Mouse (Mus musculus) gonadal fat pad, adult 2 months (tissue): Measurements from ENCODE around the gene Gadd45a. TPM values are rescaled to one million over a fixed set of nuclear protein-coding genes. Genes with fewer than 3 reads are reported as not detected.
A peak's percentile ranks its signal among the peaks of the same experiment; 100 is the strongest.
"Not testable (repeated sequence)": the region's sequence is repeated elsewhere in the genome, so short reads cannot be mapped to it uniquely, and the experiment has no call there.

Experiments
- DNase-seq: peaks from one replicate; pipeline ENCODE4 v3.0.0-alpha.2; 2012; ENCODE audit warnings: low read depth
- polyA plus RNA-seq: library from polyadenylated mRNA; depleted of rRNA; stranded (reverse); fragments of >200 nt; gene quantifications from 2 replicates; pipeline ENCODE4 v1.2.3, GENCODE M21; 2012

The Gadd45a gene
- polyA plus RNA-seq, 1 experiment = 31.7 TPM

- not testable (repeated sequence) for DNase-seq
These were observed 18.3 kb downstream of the Gadd45a start for GRCm38 (mm10) chr6:67019001-67019400.

GRCm38 (mm10) chr6:67018365-67018764 lies 18.9 kb downstream of the Gadd45a start:
- no peak for DNase-seq

DNA sequence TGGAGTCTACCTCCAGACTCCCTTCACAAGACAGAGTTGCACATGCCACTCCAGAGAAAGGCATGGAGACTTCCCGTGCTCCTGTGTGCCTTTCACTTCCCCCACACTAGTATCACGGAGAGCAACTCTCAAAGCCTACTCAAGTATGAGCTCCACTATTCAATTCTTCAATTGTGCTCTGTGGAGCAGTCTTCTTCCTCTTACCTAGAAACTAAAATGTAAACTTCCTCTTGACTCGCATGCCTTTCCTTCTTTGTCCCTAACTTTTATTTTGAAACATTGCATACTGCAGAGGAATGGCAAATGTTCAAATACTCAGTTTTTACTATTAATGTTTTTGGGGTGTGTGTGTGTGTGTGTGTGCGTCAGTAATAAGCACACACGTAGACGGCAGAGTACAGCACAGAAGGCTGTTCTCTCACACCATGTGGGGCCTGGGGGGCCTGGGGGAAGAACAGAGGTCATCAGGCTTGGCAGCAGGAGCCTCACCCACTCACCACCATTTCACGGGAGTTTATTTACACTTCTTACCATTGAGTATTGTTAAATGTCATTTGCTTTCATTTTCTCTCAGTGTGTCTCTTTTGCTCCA lies 20.6 kb downstream of the Gadd45a start:
- DNase-seq = no peak

DNA sequence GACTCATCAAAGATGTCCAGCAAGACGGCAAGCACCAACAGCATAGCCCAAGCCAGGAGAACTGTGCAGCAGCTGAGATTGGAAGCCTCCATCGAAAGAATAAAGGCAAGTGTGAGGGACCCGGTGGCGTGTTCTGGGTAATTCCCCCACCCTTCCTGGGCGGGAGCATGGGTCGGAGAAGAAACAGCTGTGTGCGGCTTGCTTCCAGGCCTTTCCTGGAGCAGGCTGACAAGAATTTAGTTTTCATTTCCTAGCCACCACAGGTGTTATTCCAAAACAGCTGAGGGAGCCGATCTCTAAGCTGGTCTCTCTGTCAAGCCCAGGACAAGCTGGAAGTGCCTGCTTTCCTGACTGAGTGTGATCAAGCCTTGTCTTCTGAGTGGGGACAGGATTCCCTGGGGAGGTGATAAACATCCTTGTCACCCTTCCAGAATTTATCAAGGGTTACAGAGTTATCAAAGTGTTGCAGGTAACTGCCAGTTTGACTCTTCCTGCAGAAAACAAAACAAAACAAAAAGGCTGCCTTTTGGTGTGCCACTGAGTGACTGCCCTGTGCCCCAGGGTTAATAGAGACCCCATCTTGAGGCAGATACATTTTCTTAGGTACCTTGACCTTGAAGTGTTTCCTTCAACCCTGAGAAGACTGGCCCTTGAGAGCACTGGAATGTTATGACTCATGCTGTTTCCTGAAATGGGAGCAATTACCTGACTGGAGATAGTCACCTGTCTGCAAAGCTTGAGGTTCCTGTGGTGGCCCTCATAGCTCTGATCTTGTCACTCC lies 21.3 kb downstream of the Gadd45a start:
- no peak for DNase-seq

DNA sequence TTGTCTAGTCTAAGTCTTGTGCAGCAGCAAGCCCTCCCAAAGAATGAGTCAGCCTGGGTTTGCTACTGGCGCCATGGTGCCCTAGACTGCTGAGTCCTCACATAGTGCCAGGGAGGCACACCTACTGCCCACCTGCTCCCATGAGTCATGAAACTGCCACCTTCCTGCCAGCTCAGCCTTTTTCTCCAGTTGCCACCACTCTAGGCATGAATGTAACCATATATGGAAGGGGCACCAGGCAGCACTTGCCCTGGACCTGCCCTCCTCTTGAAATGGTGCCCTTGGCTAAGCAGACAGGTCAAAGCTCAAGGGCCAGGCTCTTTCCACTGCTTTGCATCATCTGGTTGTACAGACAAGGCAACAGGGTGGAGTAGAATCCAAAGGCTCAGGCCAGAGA lies 22.6 kb downstream of the Gadd45a start:
- DNase-seq = no peak

GRCm38 (mm10) chr6:67013949-67014678 lies 23.1 kb downstream of the Gadd45a start:
- DNase-seq = no peak

GRCm38 (mm10) chr6:67013293-67013948 lies 23.8 kb downstream of the Gadd45a start:
- DNase-seq = no peak

DNA sequence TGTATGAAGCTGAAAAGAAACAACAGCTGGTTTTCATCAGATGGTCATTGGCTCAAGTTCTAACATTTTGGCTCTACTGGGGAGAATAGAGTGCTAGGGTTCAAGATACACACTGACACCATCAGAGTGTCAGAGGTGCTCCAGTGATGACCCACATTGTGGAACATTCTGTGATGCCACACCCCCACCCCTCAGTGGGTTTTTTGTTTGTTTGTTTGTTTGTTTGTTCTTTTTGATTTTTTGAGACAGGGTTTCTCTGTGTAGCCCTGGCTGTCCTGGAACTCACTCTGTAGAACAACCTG lies 26.1 kb downstream of the Gadd45a start:
- no peak for DNase-seq

DNA sequence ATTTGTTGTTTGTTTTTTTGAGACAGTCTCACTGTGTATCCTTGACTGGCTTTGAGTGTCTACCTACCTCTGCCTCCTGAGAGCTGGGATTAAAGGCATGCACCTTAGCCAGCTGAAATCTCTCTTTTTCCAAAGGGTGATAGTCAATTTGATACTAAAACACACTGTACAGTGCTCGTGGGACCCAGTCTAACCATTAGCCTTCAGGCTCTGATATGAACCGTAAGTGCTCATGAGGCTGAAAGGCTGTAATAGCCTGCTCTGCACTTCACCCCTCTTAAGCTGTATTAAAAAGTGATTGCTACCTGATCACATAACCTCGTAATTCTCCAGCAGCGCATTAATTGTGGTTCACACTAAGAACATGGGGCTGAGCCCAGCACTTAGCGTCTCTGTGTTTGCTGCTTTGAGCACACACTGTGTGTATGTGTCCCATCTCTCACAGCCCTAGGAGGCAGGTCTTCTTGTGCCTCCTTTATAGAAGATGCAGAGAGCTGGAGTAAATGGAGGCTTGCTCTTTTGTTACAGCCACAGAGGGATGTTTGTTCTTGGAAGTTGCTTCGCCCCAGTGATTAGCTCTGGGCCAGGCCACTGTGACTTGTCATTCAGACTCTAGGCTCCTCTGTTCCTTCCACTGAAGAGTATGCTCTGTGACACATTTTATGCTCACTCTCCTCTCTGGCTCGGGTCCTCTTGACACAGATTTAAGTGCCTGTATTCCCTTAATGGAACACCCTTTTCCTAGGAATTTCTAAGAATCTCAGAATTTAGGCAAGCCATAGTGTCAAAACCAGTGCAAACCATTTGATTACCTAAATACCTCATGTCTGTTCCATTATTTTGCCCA lies 26.7 kb downstream of the Gadd45a start:
- DNase-seq = no peak

DNA sequence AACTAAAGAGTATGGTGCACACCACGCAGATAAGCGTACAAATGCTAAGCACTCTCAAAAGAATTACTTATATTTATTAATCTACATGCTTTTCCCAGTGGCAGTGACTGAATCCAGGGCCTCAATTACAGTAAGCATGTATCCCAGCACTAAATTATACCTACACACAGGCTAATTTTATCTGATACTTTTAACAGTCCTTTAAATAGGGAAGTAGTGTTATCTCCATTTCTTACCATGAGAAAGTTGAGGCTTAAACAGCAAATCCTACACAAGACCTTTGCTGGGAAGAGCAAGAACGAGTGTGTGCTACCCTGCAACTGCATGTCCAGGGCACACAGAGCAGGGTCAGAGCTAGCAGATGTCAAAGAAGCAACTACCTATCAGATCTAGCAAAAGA lies 27.4 kb downstream of the Gadd45a start:
- no peak for DNase-seq

DNA sequence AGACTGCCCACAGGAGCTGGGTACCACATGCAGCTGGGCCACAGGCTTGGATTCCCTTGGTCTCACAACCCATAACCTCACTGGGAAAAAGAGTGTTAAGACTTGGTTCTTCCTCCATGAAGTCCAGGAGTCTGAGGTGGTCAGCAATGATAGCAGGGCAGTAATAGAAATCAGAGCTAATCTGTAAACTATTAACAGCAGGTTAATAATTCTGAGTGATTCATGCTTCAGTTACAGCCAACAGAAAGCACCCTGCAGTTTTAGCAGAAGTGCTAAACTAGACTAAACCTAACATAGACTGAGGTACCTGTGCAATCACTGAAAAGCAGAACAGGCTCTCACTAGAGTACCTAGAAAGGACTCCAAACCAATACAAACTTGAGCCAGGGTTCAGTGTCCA lies 37.5 kb downstream of the Gadd45a start:
- DNase-seq = no peak

- peak; percentile 93 for DNase-seq
These were observed 38.6 kb downstream of the Gadd45a start for GRCm38 (mm10) chr6:66998645-66999044.

DNA sequence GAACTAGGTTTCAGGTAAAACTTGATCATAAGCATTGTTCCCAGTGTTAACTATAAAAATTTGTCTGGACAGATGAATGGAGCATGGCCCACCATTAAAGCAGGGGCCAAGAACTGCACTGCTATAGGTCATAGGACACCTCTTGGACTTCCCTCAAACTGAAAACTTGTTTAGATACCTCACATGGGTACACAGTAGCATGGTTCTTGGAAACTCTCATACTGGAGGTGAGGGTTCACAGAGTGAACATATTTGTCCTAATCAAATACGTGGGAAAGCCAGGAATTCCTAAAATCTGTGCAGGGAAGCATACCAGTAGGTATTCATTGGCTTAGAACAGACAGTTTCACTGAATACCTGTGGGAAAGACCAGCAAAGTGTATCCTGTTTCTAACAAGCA lies 41.0 kb downstream of the Gadd45a start:
- no peak for DNase-seq

DNA sequence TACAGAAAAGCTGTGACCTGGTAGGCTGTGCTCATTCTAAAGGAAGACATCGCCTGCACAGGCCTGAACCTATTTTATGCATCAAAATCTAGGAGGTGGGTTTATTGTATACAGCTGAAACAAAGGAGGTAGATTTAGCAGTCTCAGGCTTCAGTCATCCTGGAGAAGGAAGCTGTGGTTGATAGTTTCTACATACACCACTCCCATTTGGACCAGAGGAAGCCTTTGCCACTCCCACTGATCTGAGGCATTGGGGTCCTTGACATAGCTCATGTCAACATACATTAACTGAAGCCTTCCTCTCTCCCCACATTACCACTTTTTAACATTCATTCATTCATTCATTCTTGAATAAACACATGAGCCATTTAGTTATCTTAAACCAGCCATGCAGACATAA lies 41.4 kb downstream of the Gadd45a start:
- no peak for DNase-seq

GRCm38 (mm10) chr6:66994981-66995380 lies 42.3 kb downstream of the Gadd45a start:
- no peak for DNase-seq

- peak; percentile 81 for DNase-seq
These were observed 44.5 kb downstream of the Gadd45a start for GRCm38 (mm10) chr6:66992786-66993185.

DNA sequence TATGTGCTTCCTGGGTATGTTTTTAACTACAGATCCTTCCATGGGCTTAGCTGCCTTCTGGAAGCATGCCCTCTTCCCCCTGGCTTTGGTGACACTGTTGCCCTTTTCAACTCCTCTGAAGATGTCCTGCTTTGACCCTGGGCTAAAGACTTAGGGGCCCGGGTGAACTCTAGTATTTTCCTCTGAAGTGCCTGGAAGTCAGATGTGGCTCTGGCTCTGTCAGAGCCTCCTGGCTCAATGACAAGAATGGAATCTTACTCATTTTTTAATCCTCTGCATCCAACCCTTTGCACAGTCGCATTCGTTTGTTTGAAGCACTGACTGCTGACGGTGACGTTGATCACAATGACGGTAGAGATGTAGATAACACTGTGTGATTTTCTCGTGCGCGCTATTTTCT lies 45.0 kb downstream of the Gadd45a start:
- DNase-seq = no peak

DNA sequence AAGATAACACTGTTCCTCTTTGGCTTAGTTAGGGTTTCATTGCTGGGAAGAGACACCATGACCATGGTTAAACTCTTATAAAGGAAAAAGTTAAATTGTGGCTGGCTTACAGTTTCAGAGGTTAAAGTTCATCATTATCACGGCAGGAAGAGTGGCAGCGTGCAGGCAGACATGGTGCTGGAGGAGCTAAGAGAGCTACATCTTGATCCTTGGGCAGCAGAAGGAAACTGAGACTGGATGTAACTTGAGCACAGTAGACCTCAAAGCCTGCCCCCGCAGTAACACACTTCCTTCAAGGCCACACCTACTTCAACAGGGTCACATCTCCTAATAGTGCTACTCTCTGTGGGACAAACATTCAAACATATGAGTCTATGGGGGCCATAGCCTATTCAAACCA lies 47.7 kb downstream of the Gadd45a start:
- no peak for DNase-seq

GRCm38 (mm10) chr6:66989037-66989436 lies 48.2 kb downstream of the Gadd45a start:
- no peak for DNase-seq

DNA sequence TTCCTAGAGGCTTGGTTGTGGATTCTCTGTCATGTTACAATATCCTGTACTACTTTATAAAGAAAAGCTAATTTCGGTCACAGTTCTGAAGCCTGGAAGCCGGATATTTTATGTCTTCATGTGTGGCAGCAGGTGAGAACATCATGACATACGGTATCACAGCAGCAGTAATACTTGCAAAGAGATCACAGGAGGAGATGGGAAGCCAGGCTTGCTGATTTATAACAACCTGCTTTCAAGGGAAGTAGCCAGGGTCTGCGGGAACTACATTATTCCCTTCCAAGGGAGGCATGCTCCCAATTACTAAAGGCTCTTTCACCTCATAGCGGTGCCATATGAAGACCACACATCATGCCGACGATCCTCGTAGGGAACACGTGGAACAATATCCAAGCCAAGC lies 48.9 kb downstream of the Gadd45a start:
- DNase-seq = no peak

DNA sequence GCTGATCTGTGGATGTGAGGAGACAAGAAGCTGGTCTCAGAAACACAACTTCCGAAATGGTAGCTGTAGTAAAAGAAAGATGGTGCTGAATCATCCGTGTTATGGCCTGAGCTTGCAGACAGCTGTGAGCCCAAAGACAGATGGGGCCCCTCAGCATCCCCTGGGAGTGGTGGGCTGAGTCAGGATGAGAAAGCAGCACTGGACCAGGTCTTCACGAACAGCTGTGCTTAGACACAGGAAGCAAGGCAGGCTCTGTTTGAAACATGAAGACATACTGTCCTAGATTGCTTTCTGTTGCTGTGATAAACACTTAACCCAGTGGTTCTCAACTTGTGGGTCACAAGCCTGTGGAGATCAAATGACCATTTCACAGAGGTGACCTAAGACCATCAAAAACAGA lies 49.6 kb downstream of the Gadd45a start:
- DNase-seq = no peak

DNA sequence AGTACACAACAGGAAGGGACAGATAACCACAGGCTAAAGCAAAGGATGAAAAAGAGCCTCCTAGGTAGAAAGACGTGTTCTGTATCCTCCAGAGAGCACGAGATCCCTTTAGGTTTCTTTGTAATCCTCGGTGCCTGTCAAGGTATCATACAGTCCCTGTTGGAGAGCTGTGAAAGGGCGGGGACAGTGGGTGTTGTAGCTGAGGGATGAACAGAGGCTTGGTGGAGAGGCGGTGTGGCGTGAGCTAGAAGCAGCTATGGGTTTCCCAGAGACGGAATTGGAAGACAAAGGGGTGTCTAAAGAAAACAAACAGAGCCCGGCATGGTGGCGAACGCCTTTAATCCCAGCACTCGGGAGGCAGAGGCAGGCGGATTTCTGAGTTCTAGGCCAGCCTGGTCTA lies 51.2 kb downstream of the Gadd45a start:
- DNase-seq = no peak
